Mouse (Mus musculus): ENCODE results near the gene Ptgs1.

GRCm38 (mm10) chr2:36254445-36254844, 24.2 kb downstream of the Ptgs1 start:
- TF ChIP-seq CTCF (IDR thresholded peaks at IDR 0.05; ENCODE audit: control insufficient read depth, insufficient read depth, low read length) (no peak), POLR2A (IDR thresholded peaks at IDR 0.05; ENCODE audit: borderline replicate concordance, control insufficient read depth, low read depth, low read length) (no peak)

Measured in bone marrow, adult 2 months (tissue).